Mouse (Mus musculus) fat pad, adult 2 months (tissue): ENCODE data around the gene Dnajc12.
"Not testable (repeated sequence)": the region's sequence is repeated elsewhere in the genome, so short reads cannot be mapped to it uniquely, and the experiment has no call there.

ENCODE experiments used
- DNase-seq: peaks from one replicate; pipeline ENCODE4 v3.0.0-alpha.2; 2011; ENCODE audit warnings: low read depth, low spot score; ENCODE audit errors: extremely low read depth

Dnajc12 gene

DNA sequence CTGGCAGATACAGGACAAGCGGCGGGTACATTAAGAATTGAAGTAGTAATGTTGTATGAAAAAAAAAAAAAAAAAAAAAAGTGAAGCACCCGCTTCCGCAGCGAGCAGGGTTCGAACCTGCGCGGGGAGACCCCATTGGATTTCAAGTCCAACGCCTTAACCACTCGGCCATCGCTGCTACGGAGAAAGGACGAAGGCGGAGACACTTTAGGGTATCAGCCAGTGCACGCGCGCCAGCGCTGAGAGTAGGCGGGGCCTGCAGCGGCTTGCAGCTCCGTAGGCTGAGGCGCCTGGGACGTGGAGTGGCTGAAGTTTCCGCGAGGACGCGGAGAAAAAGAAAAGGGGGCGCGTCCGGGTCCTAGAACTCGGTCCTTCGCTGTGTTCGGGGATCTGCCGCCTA, 47.1 kb downstream of the Dnajc12 start:
- peak; percentile 37 for DNase-seq

DNA sequence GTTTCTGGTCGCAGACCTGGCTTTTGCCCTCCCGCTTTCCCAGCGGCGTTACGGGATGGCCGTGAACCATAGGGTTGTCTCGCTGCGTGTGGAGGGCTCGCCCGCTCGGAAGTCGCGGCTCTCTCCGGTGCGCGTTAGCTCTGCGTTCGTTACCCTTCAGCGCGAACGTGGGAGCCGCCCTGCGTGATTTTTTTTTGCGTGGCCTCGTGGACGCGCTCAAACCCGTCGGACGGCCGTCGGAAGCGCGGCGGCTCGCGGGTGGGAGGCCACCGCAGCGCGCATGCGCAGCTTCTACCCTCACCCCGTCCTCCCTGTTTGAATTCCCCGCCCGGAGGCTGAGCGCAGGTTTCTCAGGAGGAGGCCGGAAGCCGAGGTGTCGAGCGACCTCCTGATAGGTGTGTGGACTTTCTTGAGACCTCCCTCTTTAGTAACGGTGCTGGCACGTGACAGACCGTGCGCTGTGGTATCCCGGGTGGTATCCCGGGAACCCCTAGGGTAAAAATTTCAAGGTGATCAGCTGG, 47.6 kb downstream of the Dnajc12 start, which contains the start of gene Ctnna3:
Ctnna3 (plus strand) TSS at position 314 of the 521 bp plus-strand sequence.
- DNase-seq: peak; percentile 52

DNA sequence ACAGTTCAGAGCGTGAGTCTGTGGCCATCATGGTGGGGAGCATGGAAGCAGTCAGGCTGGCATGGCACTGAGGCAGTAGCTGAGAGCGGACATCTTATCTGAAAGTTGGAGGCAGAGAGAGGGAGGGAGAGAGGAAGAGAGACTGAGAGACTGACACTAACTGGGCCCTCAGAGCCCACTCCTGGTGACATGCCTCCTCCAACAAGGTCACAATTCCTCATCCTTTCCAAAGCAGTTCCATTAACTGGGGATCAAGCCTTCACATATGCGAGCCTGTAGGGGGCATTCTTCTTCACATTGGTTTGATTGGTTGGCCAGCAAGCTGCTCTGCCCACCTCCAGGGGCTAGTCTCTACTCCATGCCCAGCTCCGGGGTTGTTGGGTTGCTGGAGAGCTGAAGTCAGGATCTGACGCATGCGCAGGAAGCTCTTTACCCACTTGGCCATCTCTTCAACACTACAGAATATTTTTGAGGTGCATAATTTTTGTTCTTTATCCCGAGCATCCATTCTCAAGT, 49.0 kb downstream of the Dnajc12 start:
- no peak for DNase-seq

DNA sequence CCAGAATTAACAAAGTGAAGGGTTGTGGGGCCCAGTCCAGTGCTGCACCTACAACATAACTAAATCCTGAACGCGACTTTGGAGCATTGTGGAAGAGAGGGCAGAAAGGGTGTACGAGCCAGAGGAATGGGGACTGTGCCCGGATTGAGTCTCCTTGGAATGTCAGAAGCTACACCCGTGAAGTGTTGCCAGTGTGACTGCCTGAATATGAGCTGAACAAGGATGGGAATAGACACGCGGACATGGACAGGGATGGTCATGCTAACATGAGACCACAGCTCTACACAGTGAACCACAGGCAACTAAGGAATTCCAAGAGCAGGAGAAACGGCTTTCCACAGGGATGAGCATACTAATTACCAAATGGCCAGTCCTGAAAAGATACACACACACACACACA, 49.9 kb downstream of the Dnajc12 start:
- no peak for DNase-seq

DNA sequence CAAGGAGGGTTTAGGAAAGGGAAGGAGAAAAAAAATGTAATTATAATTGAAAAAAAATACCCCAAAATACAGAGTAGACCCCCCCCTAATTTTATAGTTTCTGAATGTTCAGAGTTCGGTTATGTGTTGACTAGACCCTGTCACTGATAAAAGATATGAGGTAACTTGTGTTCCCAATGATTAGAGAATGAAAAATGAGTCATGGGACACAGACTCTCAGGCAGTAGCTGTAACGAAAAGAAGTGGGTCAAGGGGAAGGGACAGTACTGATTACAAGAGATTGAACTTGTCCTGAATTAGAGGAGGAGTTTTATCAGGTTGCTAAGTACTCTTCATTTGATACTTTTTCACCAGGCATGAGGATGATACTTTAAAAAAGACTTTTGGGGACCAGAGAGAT, 50.6 kb downstream of the Dnajc12 start:
- DNase-seq: no peak

DNA sequence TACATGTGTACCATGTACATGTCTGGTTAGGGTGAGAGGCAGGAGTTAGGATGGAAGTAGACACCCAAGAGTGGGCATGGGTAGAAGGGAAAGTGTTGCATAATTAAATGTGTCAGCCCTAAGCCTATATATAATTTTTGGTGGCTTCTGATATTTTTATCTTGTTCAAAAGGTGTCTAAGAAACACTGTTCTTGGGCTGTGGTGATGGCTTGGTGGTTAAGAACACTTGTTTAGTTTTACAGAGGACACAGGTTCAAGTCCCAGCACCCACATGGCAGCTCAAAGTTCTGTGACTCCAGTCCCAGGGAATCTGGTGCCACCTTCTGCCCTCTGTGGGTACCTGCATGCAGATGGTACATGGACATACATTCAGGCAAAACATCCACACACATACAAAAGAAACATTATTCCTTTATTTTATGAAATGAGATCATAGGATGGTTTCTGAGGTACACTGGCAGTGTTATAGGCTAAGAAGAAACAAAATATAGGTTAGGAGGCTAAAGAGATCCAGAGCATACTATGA, 56.6 kb downstream of the Dnajc12 start:
- no peak for DNase-seq

DNA sequence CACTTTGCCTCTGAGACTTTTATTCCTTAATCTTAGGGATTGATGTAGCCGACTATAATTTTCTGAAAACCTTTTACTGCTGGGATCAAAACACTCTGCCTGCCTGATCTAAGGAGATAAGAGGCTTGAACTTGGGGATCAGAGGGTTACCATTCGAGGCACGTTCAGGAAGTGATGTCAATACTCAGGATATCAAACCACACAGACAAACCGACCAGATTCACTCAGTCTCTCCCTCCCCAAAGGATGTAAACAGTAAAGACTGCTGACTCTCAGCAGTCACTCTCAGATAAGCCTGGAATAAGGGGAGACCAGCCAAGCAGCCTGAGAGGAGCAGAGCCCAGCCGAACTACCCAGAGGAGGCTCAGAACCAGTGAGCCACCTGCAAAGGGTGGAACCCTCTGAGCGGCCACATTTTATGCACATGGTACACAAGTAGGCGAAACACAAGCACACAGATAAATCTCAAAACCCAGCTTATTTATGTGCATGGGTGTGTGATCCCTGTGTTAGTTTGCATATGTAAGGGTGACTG, 57.5 kb downstream of the Dnajc12 start:
- no peak for DNase-seq

DNA sequence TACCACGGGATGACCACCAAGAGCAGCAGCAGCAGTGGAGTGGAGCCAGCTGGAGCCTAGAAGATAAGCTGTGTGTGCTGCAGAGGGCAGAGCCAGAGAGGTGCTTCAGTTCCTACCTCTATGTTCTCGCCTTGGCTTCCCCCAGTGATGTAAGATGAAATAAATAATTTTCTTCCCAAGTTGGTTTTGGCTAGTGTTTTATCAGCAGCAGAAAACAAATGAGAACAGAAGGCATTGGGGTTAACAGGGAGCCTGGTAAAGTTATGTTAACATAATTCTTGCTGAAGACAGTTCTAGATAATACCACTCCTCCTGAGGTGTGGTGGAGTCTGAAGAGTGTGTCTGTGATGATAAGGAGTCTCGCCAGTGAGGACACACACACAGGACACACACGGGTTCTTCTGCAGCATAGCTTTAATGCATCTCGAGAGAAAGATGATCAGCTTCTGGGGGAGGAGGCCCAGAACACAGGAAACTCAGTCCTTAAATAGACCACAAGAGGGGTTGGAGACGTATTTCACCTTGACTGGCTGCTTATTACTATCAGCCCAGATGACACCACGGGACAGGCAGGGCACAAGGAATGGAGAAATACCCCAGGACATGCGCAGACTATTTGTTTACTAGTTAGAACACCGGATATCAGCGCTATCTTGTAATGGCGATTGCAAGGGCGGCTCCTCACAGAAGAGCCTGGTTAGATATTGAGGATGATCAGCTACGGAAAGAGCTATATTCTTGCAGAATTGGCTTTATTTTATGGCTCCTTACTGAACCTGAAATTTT, 62.6 kb downstream of the Dnajc12 start:
- DNase-seq: not testable (repeated sequence)

DNA sequence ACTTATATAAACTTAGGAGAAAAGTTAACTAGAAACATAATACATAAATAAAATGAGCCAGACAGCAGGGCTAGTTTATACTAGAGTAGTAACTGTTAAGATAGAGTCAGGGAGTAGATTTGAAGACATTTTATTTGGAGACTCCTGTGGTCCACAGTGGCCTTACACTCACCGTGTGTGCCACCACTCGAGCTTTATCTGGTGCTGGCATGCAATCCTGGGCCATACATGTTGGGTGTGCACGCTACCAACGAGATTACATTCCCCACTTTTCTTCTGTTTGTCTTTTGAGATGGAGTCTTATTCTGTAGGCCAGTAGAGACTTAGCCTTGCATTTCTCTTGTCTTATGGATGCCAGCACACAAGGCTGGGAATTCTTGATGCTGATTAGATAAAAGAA, 71.7 kb downstream of the Dnajc12 start:
- no peak for DNase-seq

DNA sequence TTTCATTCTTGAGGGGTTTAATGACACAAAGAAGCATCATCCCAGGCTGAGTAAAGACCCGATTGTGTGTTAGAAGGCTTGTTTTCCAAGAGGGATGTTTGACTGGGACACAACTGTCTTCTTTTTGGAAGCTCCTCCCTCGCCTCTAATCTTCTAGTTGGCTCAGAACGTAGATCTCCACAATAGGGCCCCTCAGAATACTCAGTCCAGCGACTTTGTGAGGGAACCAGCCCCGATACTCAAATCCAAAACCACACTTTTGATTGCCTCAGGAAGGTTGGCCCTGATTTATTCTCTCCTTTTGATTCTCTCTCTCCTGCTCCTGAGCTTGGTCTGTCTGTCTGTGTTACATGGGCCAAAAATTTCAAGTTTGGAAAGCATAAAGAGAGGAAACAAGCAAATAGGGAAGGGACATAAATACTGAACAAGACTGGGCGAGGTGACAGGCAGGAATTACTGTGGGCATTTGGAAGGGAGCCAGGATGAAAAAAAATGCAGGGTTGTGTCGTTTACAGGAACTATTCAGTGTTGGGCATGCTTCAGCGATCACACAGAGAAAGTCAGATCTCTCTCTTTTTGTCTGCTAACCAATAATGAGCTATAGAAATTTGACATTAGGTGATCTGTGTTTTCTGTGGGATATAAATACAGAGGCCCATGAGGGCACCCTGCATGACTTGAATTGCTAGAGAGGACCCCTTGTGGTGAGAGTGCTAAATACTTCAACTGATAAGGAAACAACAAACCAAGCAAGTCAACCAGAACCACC, 73.1 kb downstream of the Dnajc12 start:
- no peak for DNase-seq

DNA sequence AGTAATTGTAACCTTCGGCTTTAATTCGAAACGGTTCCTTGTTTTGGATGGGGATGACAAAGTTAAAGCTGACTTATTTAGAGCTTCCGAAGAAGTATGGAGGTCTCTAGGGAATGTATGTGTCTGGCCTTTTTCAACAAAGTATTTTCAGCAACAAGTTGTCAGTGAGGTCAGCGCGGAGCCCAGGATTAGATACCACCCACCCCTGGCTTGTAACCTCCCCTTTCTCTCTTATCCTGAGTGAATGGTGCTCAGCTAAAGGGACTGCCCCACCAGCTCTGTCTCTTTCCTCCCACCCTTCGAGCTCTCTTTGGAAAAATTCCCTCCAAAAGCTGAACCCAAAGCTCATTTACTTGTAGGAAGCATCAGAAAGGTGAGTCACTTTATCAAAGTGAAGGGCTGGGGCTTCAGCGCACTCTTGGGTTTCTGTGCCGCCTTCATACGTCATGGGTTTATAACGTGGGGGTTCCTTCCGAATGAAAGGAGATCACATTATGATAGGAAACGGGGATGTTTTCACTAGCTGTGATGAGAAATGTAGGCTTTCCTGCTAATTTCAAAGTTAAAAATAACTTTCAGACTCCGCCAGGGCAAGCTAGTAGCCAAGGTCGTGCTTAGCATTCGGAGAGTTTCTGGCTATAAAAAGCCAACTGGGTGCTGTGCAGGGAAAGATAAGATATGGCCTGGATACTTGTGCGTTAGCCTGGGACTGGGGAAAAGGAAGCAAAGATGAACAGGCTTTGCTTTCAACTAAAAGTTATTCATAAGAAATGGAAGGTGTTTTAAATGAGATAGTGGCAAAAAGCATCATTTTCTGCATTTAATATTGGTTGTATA, 75.3 kb downstream of the Dnajc12 start:
- DNase-seq: no peak
